Mouse (Mus musculus) mammary gland, adult 2 months (tissue): ENCODE results near the gene Slc25a30. TPM values are rescaled to one million over a fixed set of nuclear protein-coding genes. Genes with fewer than 3 reads are reported as not detected.

Source experiments
- polyA plus RNA-seq: library from polyadenylated mRNA; depleted of rRNA; stranded (reverse); fragments of >200 nt; gene quantifications from 2 replicates; pipeline ENCODE4 v1.2.3, GENCODE M21; 2012; ENCODE audit warnings: low replicate concordance; rRNA removed

The Slc25a30 gene
- 4.3 and 8.1 TPM in 2 replicates for polyA plus RNA-seq

GRCm38 (mm10) chr14:75786868-75787793 is at the start of gene Slc25a30:
Gene Slc25a30, minus strand, starts transcription at chr14:75787037.

GRCm38 (mm10) chr14:75753991-75754817 is 32.6 kb downstream of the Slc25a30 start, which contains the start of gene Cog3:
Gene Cog3, minus strand, starts transcription at chr14:75754517.

Other genes with a start within 250 kb of the Slc25a30 start
- gene Spert, start 193.9 kb downstream of the Slc25a30 start, polyA plus RNA-seq, result not detected in 2 replicates
- gene Erich6b, start 144.8 kb downstream of the Slc25a30 start, polyA plus RNA-seq, result not detected in 2 replicates
- gene Cog3, start 32.5 kb downstream of the Slc25a30 start, polyA plus RNA-seq, result 6.7 and 9.9 TPM in 2 replicates
- gene Tpt1, start 58.1 kb upstream of the Slc25a30 start, polyA plus RNA-seq, result 1,381 and 2,738 TPM in 2 replicates
- 0.29 and 0.57 TPM in 2 replicates for gene Kctd4, start 168.0 kb upstream of the Slc25a30 start, polyA plus RNA-seq
- 1.4 and 2.2 TPM in 2 replicates for gene Gtf2f2, start 223.8 kb upstream of the Slc25a30 start, polyA plus RNA-seq